In genomic region chr14:48138138-48138537, GRCm38 (mm10) we compare ENCODE assay signal across 9 mouse cellular contexts. TPM values are rescaled to one million over a fixed set of nuclear protein-coding genes. Genes with fewer than 3 reads are reported as not detected.
DNase-seq lines count a peak whose midpoint lies in the region; TF ChIP-seq lines count a peak whose summit lies in the region.
"Had no signal": no experiment of that assay in that cellular context is flagged by ENCODE, and none has a peak within 500 bp of the region (broad histone marks: within the 10 kb centered on the region; RNA-seq: fewer than 3 reads in every experiment).

No protein-coding gene starts in this region.

- peak; percentile 42 to 56 for DNase-seq in heart, adult 18-20 months
- no peak for DNase-seq in heart, adult 8-10 months (ENCODE audit: low spot score)
- no peak for DNase-seq in testis, postnatal 10 days (ENCODE audit: low spot score)
- DNase-seq in induced T-regulatory cell, adult 2 months (ENCODE audit: low read depth) = peak; percentile 28
- peak; percentile 44 for DNase-seq in thymus, postnatal 14 days
- no peak for DNase-seq in urinary bladder, postnatal 14 days (ENCODE audit: low spot score)
- no peak for DNase-seq in right cerebral cortex, postnatal 14 days

- TF ChIP-seq POLR2A in testis, adult 2 months (IDR thresholded peaks at IDR 0.05; ENCODE audit: control insufficient read depth, low read depth, low read length) = no peak

- H3K27ac ChIP-seq in testis, adult 2 months (ENCODE audit: control insufficient read depth, insufficient read depth, low read depth, low read length) = no peak overlapping the region
- H3K27ac ChIP-seq: heart, embryonic 13.5 days had no signal

- H3K27me3 ChIP-seq in testis, adult 2 months (ENCODE audit: control insufficient read depth, insufficient read depth, low read length) = no peaks in the 10 kb centered on the region

- peak; percentile 16; the same call in 1 of the 2 replicates for TF ChIP-seq CTCF in testis, adult 2 months (IDR thresholded peaks at IDR 0.05; ENCODE audit: control insufficient read depth, insufficient read depth, insufficient replicate concordance, low read depth, low read length)

- H3K4me1 ChIP-seq in testis, adult 2 months (ENCODE audit: control insufficient read depth, insufficient read depth, low read length) = no peaks in the 10 kb centered on the region

- no peaks in the 10 kb centered on the region for H3K36me3 ChIP-seq in testis, adult 2 months (ENCODE audit: control insufficient read depth, insufficient read depth, low read length)
- H3K36me3 ChIP-seq: heart, embryonic 13.5 days had no signal

- H3K4me3 ChIP-seq in testis, adult 2 months (ENCODE audit: control insufficient read depth, low read depth, low read length) = no peak overlapping the region
- H3K4me3 ChIP-seq: heart, embryonic 13.5 days had no signal

RNA-seq across cellular contexts. Expression of gene Peli2, which starts 17.5 kb away (rescaled TPM):
- 10 to 100 TPM; 15.7 to 16.8 TPM for total RNA-seq in heart, adult 18-20 months (2021)
- 10 to 100 TPM; 19.1 to 22.9 (median 20.8) TPM for total RNA-seq in heart, adult 8-10 months (2022)
- polyA plus RNA-seq in testis, adult 2 months (2012; rRNA removed) = 125 and 158 TPM in 2 replicates

Comparison
In these comparisons a context has a peak if more than half of its experiments do, and no peak if none do; other contexts are left out.
1. DNase-seq: peak in heart, adult 18-20 months (2 of 2), induced T-regulatory cell, adult 2 months (single experiment) and thymus, postnatal 14 days (single experiment); none in heart, adult 8-10 months (single experiment), testis, postnatal 10 days (single experiment), urinary bladder, postnatal 14 days (single experiment) and right cerebral cortex, postnatal 14 days (single experiment).